ENCODE assay signal across 26 mouse cellular contexts in genomic region chr10:99375101-99375500, GRCm38 (mm10).
DNase-seq lines count a peak whose midpoint lies in the region; ATAC-seq lines count a peak whose summit lies in the region.
"Had no signal": no experiment of that assay in that cellular context is flagged by ENCODE, and none has a peak within 500 bp of the region (broad histone marks: within the 10 kb centered on the region; RNA-seq: fewer than 3 reads in every experiment).

No protein-coding gene starts in this region.

- ATAC-seq in hindbrain, embryonic 16.5 days = 0 out of 2 replicates have a peak, but pooled peaks have one; percentile 30
- no peak for ATAC-seq in hindbrain, embryonic 13.5 days (ENCODE audit: low FRiP score)
- no peak for ATAC-seq in embryonic facial prominence, embryonic 11.5 days (replicated peaks; ENCODE audit: insufficient number of reproducible peaks, low FRiP score, low TSS enrichment, low read depth)
- peak; percentile 56; the same call in 1 of the 2 replicates for ATAC-seq in limb, embryonic 12.5 days (ENCODE audit: insufficient number of reproducible peaks, insufficient read depth, low FRiP score, low TSS enrichment, low read depth)
- ATAC-seq: CD4-positive, CD25-positive, alpha-beta regulatory T cell, adult 4 months; intestine, embryonic 15.5 days had no signal

- no peak overlapping the region for H3K27ac ChIP-seq in hindbrain, embryonic 16.5 days (ENCODE audit: low read depth, low read length)
- H3K27ac ChIP-seq in hindbrain, embryonic 13.5 days = no peak overlapping the region
- no peak overlapping the region for H3K27ac ChIP-seq in embryonic facial prominence, embryonic 11.5 days (replicated peaks; ENCODE audit: low read depth, low read length)
- H3K27ac ChIP-seq in limb, embryonic 12.5 days = no peak overlapping the region; the same call in 1 of the 2 replicates
- H3K27ac ChIP-seq: heart, embryonic 15.5 days; hindbrain, embryonic 15.5 days; intestine, embryonic 15.5 days; layer of hippocampus, adult 2 months; liver, embryonic 14.5 days; midbrain, embryonic 10.5 days; neural tube, embryonic 15.5 days; stomach, postnatal 0 days had no signal

- H3K4me1 ChIP-seq in hindbrain, embryonic 16.5 days (ENCODE audit: control insufficient read depth, insufficient read depth, low read depth, low read length) = no peaks in the 10 kb centered on the region; the same call in 1 of the 2 replicates
- H3K4me1 ChIP-seq in hindbrain, embryonic 13.5 days (replicated peaks) = 0 out of 2 replicates have a peak, but pooled peaks cover 3% of the 10 kb centered on the region
- H3K4me1 ChIP-seq in embryonic facial prominence, embryonic 11.5 days (ENCODE audit: control insufficient read depth, insufficient read depth, low read length) = no peaks in the 10 kb centered on the region
- H3K4me1 ChIP-seq in limb, embryonic 12.5 days (replicated peaks) = peaks cover 23% of the 10 kb centered on the region
- H3K4me1 ChIP-seq: heart, embryonic 15.5 days; hindbrain, embryonic 15.5 days; intestine, embryonic 15.5 days had no signal

- no peaks in the 10 kb centered on the region for H3K9me3 ChIP-seq in hindbrain, embryonic 16.5 days (ENCODE audit: control insufficient read depth, low read length)
- H3K9me3 ChIP-seq in hindbrain, embryonic 13.5 days = no peaks in the 10 kb centered on the region
- no peaks in the 10 kb centered on the region for H3K9me3 ChIP-seq in embryonic facial prominence, embryonic 11.5 days (replicated peaks; ENCODE audit: control insufficient read depth, low read length)
- no peaks in the 10 kb centered on the region for H3K9me3 ChIP-seq in limb, embryonic 12.5 days
- H3K9me3 ChIP-seq: heart, embryonic 15.5 days; hindbrain, embryonic 15.5 days; intestine, embryonic 15.5 days; midbrain, embryonic 10.5 days; neural tube, embryonic 15.5 days had no signal

- H3K9ac ChIP-seq in hindbrain, embryonic 16.5 days (ENCODE audit: low read depth, low read length) = no peak overlapping the region
- H3K9ac ChIP-seq in hindbrain, embryonic 13.5 days = no peak overlapping the region
- H3K9ac ChIP-seq in embryonic facial prominence, embryonic 11.5 days (replicated peaks; ENCODE audit: low read length) = no peak overlapping the region
- no peak overlapping the region for H3K9ac ChIP-seq in limb, embryonic 12.5 days (replicated peaks)
- H3K9ac ChIP-seq: forebrain, postnatal 0 days; heart, embryonic 15.5 days; hindbrain, embryonic 15.5 days; intestine, embryonic 15.5 days; liver, embryonic 14.5 days; neural tube, embryonic 15.5 days had no signal

- H3K4me2 ChIP-seq in hindbrain, embryonic 16.5 days (ENCODE audit: low read length) = no peak overlapping the region
- H3K4me2 ChIP-seq in hindbrain, embryonic 13.5 days = no peak overlapping the region
- H3K4me2 ChIP-seq in embryonic facial prominence, embryonic 11.5 days (ENCODE audit: low read depth, low read length) = no peak overlapping the region
- no peak overlapping the region for H3K4me2 ChIP-seq in limb, embryonic 12.5 days
- H3K4me2 ChIP-seq: heart, embryonic 15.5 days; hindbrain, embryonic 15.5 days; intestine, embryonic 15.5 days; neural tube, embryonic 15.5 days had no signal

- H3K27me3 ChIP-seq in hindbrain, embryonic 16.5 days (replicated peaks; ENCODE audit: control insufficient read depth, insufficient read depth, low read length) = no peaks in the 10 kb centered on the region
- no peaks in the 10 kb centered on the region for H3K27me3 ChIP-seq in hindbrain, embryonic 13.5 days
- no peaks in the 10 kb centered on the region for H3K27me3 ChIP-seq in embryonic facial prominence, embryonic 11.5 days (ENCODE audit: control insufficient read depth, insufficient read depth, low read length)
- H3K27me3 ChIP-seq in limb, embryonic 12.5 days = no peaks in the 10 kb centered on the region
- H3K27me3 ChIP-seq: heart, embryonic 15.5 days; hindbrain, embryonic 15.5 days; intestine, embryonic 15.5 days; neural tube, embryonic 15.5 days had no signal

- peak; percentile 52 for DNase-seq in embryonic facial prominence, embryonic 11.5 days (ENCODE audit: low spot score)
- DNase-seq in thymus, postnatal 14 days = peak; percentile 35
- DNase-seq in right cerebral cortex, adult 18-20 months = no peak
- no peak for DNase-seq in adrenal gland, postnatal 36 days
- DNase-seq in cerebellum, adult 8-10 months = no peak
- DNase-seq: adrenal gland, postnatal 14 days; cerebellum, adult 11 months; cerebellum, postnatal 14 days; forebrain, postnatal 0 days; heart, postnatal 4 days; kidney, adult 9 months; kidney, postnatal 14 days; layer of hippocampus, postnatal 36 days; lung, postnatal 4 days had no signal

- 53% methylated on average over 5 of the region's 5 CpGs for WGBS in hindbrain, embryonic 16.5 days
- WGBS in hindbrain, embryonic 13.5 days = 59% methylated on average over 5 of the region's 5 CpGs
- WGBS in embryonic facial prominence, embryonic 11.5 days = 31% methylated on average over 5 of the region's 5 CpGs
- WGBS in limb, embryonic 12.5 days = 7% methylated on average over 5 of the region's 5 CpGs

- no peaks in the 10 kb centered on the region for H3K36me3 ChIP-seq in hindbrain, embryonic 16.5 days (ENCODE audit: control insufficient read depth, insufficient read depth, low read length)
- H3K36me3 ChIP-seq in hindbrain, embryonic 13.5 days = no peaks in the 10 kb centered on the region
- H3K36me3 ChIP-seq in embryonic facial prominence, embryonic 11.5 days (replicated peaks; ENCODE audit: control insufficient read depth, insufficient read depth, low read depth, low read length) = no peaks in the 10 kb centered on the region
- no peaks in the 10 kb centered on the region for H3K36me3 ChIP-seq in limb, embryonic 12.5 days
- H3K36me3 ChIP-seq: heart, embryonic 15.5 days; hindbrain, embryonic 15.5 days; intestine, embryonic 15.5 days; midbrain, embryonic 10.5 days; neural tube, embryonic 15.5 days had no signal

- no peak overlapping the region for H3K4me3 ChIP-seq in hindbrain, embryonic 16.5 days (ENCODE audit: low read length)
- no peak overlapping the region for H3K4me3 ChIP-seq in hindbrain, embryonic 13.5 days
- no peak overlapping the region for H3K4me3 ChIP-seq in embryonic facial prominence, embryonic 11.5 days (ENCODE audit: low read depth, low read length)
- no peak overlapping the region for H3K4me3 ChIP-seq in limb, embryonic 12.5 days (replicated peaks)
- H3K4me3 ChIP-seq: heart, embryonic 15.5 days; hindbrain, embryonic 15.5 days; intestine, embryonic 15.5 days; layer of hippocampus, adult 2 months; midbrain, embryonic 10.5 days; neural tube, embryonic 15.5 days had no signal

Comparison
In these comparisons a context has a peak if more than half of its experiments do, and no peak if none do; other contexts are left out.
1. ATAC-seq: peak in hindbrain, embryonic 16.5 days (single experiment) and limb, embryonic 12.5 days (single experiment); none in hindbrain, embryonic 13.5 days (single experiment) and embryonic facial prominence, embryonic 11.5 days (single experiment).
2. DNase-seq: peak in embryonic facial prominence, embryonic 11.5 days (single experiment) and thymus, postnatal 14 days (single experiment); none in right cerebral cortex, adult 18-20 months (single experiment), adrenal gland, postnatal 36 days (0 of 2) and cerebellum, adult 8-10 months (single experiment).